Mouse (Mus musculus): ENCODE data around the gene Ikzf1.

GRCm38 (mm10) chr11:11758883-11759282, 74.1 kb downstream of the Ikzf1 start:
- TF ChIP-seq CTCF (IDR thresholded peaks at IDR 0.05; ENCODE audit: borderline replicate concordance, control insufficient read depth, extremely low read depth, insufficient read depth, low read length, poor library complexity) (no peak), POLR2A (IDR thresholded peaks at IDR 0.05; ENCODE audit: control insufficient read depth, extremely low read depth, insufficient read depth, low read length, poor library complexity) (no peak)
